Mouse (Mus musculus): ENCODE data around the gene Rhog. TPM values are rescaled to one million over a fixed set of nuclear protein-coding genes. Genes with fewer than 3 reads are reported as not detected.
"Not testable (repeated sequence)": the region's sequence is repeated elsewhere in the genome, so short reads cannot be mapped to it uniquely, and the experiment has no call there.

Rhog gene
- polyA plus RNA-seq, 1 experiment from 2014 or later, result 69.4 TPM

DNA sequence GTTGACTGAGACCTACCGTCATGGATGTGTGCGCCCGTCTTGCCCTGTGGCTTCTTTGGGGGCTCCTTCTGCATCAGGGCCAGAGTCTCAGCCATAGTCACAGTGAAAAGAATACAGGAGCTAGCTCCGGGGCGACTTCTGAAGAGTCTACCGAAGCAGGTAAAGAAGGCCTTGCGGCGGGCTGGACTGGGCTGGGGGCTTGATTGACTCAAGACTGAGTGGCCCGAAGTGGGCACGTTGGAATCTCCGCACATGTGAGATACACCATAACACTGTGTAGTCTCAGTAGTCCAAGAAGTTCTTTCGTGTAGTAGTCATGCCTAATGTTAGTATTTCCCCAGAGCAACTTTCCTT, 12.5 kb upstream of the Rhog start:
- H3K4me2 ChIP-seq (ENCODE audit: low read depth, low read length), result peak overlapping the region; percentile 73
- H3K27me3 ChIP-seq (replicated peaks; ENCODE audit: control insufficient read depth, insufficient read depth, low read length), result no peaks in the 10 kb centered on the region
- no peak overlapping the region for H3K27ac ChIP-seq (ENCODE audit: low read length)
- 6% methylated on average over 12 of the region's 12 CpGs for WGBS
- H3K36me3 ChIP-seq (ENCODE audit: control insufficient read depth, insufficient read depth, low read length), result no peaks in the 10 kb centered on the region
- no peaks in the 10 kb centered on the region for H3K9me3 ChIP-seq (ENCODE audit: control insufficient read depth, low read length)
- peaks cover 12% of the 10 kb centered on the region for H3K4me1 ChIP-seq (ENCODE audit: control insufficient read depth, insufficient read depth, low read length)
- peak overlapping the region; percentile 85 for H3K4me3 ChIP-seq (ENCODE audit: low read length)
- no peak; the same call in none of the 2 replicates for ATAC-seq
- peak overlapping the region; percentile 79 for H3K9ac ChIP-seq (ENCODE audit: low read depth, low read length)

DNA sequence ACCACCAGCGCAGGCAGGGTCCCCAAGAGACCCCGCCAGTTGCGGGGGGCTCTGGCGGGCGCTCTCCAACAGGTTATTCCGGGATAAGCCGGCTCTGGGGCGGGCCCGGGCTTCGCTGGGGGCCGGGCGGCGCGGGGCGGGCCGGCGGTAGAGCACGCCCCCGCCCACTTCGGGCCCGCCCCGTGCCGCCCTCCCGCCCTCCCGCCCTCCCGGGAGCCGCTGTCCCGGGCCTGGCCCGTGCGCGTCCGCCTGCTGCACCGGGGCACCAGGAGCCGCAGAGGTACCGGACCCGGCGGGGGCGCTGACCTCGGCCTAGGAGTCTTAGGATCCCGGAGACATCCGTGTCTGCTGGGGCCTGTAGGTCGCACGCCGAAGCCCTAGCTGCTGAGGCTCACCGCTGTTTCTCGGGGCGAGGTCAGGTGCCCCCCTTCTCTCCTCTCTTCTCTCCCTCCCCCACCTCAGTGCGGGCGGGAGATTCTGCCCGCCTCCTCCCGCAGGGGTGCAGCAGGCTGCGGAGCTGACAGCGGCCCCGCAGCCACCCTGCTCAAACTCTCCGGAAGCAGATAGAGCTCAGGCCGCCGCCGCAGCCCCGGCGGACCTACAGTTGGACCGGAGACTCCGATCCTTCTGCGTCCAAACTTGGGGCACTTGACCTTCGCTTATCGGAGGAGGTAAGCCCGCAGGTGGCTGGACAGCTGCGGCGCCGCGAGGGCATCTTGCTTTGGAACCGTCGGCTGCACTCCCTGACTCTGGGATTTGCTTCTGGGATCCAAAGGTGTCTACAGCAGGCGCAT, 11.9 kb upstream of the Rhog start, which contains the start of gene Stim1:
Stim1 (plus strand) TSS at position 206 of the 794 bp plus-strand sequence.
- Histone ChIP-seq H3K9me3 (ENCODE audit: control insufficient read depth, low read length) (no peaks in the 10 kb centered on the region), H3K36me3 (ENCODE audit: control insufficient read depth, insufficient read depth, low read length) (no peaks in the 10 kb centered on the region), H3K4me1 (ENCODE audit: control insufficient read depth, insufficient read depth, low read length) (peaks cover 12% of the 10 kb centered on the region), H3K9ac (ENCODE audit: low read depth, low read length) (peak within 1 kb of the TSS; percentile 79), H3K27me3 (replicated peaks; ENCODE audit: control insufficient read depth, insufficient read depth, low read length) (no peaks in the 10 kb centered on the region), H3K27ac (ENCODE audit: low read length) (peak within 1 kb of the TSS; percentile 76), H3K4me2 (ENCODE audit: low read depth, low read length) (peak within 1 kb of the TSS; percentile 73), H3K4me3 (ENCODE audit: low read length) (peak within 1 kb of the TSS; percentile 85)
- WGBS, result under 1% methylated on average over 53 of the region's 73 CpGs
- peak; percentile 97 for ATAC-seq

DNA sequence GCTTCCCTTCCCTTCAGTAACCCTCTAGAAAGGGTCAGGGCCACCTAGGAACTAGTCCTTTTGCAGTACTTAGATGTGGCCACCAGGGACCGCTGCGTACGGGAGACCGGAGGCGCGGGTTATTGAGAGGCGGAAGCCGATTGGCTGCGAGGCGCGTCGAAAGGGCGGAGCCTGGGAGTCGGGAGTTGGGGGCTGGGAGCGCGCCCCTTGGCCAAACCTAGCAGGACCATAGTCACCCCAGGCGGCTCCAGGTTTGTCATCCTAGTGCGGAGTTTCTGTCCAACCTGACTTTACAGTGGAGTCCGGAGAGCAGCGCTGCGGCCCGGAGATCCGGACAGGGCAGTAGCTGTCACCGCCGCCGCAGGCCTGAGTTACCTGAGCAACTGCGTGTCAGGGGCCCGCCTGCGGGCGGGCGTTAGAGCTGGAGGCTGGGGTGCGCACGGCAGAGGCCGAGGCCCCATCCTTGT, 11.3 kb upstream of the Rhog start:
- no peaks in the 10 kb centered on the region for H3K27me3 ChIP-seq (replicated peaks; ENCODE audit: control insufficient read depth, insufficient read depth, low read length)
- peak; percentile 95 for ATAC-seq
- H3K4me3 ChIP-seq (ENCODE audit: low read length), result peak overlapping the region; percentile 85
- peak overlapping the region; percentile 73 for H3K4me2 ChIP-seq (ENCODE audit: low read depth, low read length)
- H3K4me1 ChIP-seq (ENCODE audit: control insufficient read depth, insufficient read depth, low read length), result peaks cover 12% of the 10 kb centered on the region
- H3K36me3 ChIP-seq (ENCODE audit: control insufficient read depth, insufficient read depth, low read length), result no peaks in the 10 kb centered on the region
- H3K27ac ChIP-seq (ENCODE audit: low read length), result peak overlapping the region; percentile 76; the same call in 1 of the 2 replicates
- peak overlapping the region; percentile 79 for H3K9ac ChIP-seq (ENCODE audit: low read depth, low read length)
- under 1% methylated on average over 34 of the region's 34 CpGs for WGBS
- H3K9me3 ChIP-seq (ENCODE audit: control insufficient read depth, low read length), result no peaks in the 10 kb centered on the region

DNA sequence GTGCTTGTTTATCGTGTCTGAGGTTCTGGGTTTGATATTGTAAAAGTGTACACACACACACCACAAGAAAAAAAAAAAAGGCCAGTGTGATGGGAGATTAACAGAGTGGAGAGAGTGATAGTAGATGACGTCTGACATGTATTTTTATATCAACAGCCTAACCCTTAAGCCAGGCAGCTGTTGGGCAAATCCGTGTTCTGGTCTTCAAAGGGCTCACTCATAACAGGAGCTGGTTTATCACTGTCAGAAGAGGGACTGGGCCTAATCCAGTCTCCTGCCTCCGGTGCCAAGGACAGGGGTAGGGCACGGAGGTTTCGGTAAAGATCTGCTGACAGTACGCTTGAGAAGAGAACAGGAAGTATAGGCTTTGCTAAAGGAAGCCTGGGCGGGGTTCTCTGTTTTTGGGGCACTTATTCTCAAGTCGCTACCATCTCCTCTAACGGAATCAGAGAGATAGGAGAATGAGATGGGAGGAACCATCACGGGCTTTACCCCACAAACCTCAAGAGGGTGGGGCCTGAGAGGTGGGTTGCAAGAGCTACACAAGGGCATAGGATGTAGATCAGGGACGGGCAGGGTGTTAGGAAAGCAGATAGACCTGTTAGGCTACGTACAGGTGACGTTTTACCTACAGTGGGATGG, 10.7 kb upstream of the Rhog start:
- H3K27me3 ChIP-seq (replicated peaks; ENCODE audit: control insufficient read depth, insufficient read depth, low read length), result no peaks in the 10 kb centered on the region
- H3K9ac ChIP-seq (ENCODE audit: low read depth, low read length), result no peak overlapping the region
- no peak overlapping the region for H3K4me3 ChIP-seq (ENCODE audit: low read length)
- no peaks in the 10 kb centered on the region for H3K36me3 ChIP-seq (ENCODE audit: control insufficient read depth, insufficient read depth, low read length)
- H3K27ac ChIP-seq (ENCODE audit: low read length), result no peak overlapping the region
- no peaks in the 10 kb centered on the region for H3K9me3 ChIP-seq (ENCODE audit: control insufficient read depth, low read length)
- peak; percentile 22 for ATAC-seq
- 47% methylated on average over 14 of the region's 14 CpGs for WGBS
- peak overlapping the region; percentile 1; the same call in 1 of the 2 replicates for H3K4me2 ChIP-seq (ENCODE audit: low read depth, low read length)
- H3K4me1 ChIP-seq (ENCODE audit: control insufficient read depth, insufficient read depth, low read length), result peaks cover 12% of the 10 kb centered on the region

DNA sequence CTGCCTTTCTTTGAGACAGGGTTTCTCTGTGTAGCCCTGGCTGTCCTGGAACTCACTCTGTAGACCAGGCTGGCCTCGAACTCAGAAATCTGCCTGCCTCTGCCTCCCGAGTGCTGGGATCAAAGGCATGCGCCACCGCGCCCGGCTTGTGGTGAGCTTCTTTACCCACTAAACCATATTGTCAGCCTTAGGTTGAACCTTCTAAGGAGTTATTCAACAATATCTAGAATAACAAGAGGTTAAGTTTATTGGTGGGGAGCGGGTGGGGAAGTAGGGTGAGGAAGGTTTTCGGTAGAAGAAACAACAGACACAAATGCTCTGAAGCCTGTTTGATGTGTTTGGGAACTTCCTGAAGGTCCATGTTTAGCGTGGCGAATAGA, 10.2 kb upstream of the Rhog start:
- H3K9ac ChIP-seq (ENCODE audit: low read depth, low read length); H3K27me3 ChIP-seq (replicated peaks; ENCODE audit: control insufficient read depth, insufficient read depth, low read length); H3K27ac ChIP-seq (ENCODE audit: low read length); H3K4me2 ChIP-seq (ENCODE audit: low read depth, low read length); H3K9me3 ChIP-seq (ENCODE audit: control insufficient read depth, low read length); H3K4me3 ChIP-seq (ENCODE audit: low read length); ATAC-seq; H3K36me3 ChIP-seq (ENCODE audit: control insufficient read depth, insufficient read depth, low read length): not testable (repeated sequence)
- 90% methylated on average over 10 of the region's 10 CpGs for WGBS
- H3K4me1 ChIP-seq (ENCODE audit: control insufficient read depth, insufficient read depth, low read length), result peaks cover 12% of the 10 kb centered on the region

DNA sequence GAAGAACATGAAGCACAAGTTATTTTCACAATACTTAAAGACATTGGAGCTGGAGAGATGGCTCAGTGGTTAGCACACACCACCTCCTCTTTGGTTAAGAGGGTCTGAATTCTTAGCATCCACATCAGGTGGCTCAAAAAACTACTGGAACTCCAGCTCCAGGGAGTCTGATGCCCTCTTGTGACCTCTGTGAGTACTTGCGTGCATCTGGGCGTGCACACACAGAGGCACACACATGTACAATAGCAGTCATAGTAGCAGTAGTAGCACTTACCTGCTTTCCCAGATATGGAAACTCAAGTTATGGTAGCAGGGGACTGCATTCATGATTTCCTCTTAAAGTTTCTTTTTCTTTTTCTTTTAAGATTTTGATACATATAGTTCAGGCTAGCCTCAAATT, 7.2 kb upstream of the Rhog start:
- H3K9ac ChIP-seq (ENCODE audit: low read depth, low read length), result no peak overlapping the region
- no peaks in the 10 kb centered on the region for H3K27me3 ChIP-seq (replicated peaks; ENCODE audit: control insufficient read depth, insufficient read depth, low read length)
- no peaks in the 10 kb centered on the region for H3K36me3 ChIP-seq (ENCODE audit: control insufficient read depth, insufficient read depth, low read length)
- H3K27ac ChIP-seq (ENCODE audit: low read length), result no peak overlapping the region
- no peak overlapping the region for H3K4me2 ChIP-seq (ENCODE audit: low read depth, low read length)
- no peak for ATAC-seq
- H3K9me3 ChIP-seq (ENCODE audit: control insufficient read depth, low read length), result no peaks in the 10 kb centered on the region
- H3K4me3 ChIP-seq (ENCODE audit: low read length), result no peak overlapping the region
- no peaks in the 10 kb centered on the region for H3K4me1 ChIP-seq (ENCODE audit: control insufficient read depth, insufficient read depth, low read length)
- WGBS, result 88% methylated on average over 2 of the region's 2 CpGs

DNA sequence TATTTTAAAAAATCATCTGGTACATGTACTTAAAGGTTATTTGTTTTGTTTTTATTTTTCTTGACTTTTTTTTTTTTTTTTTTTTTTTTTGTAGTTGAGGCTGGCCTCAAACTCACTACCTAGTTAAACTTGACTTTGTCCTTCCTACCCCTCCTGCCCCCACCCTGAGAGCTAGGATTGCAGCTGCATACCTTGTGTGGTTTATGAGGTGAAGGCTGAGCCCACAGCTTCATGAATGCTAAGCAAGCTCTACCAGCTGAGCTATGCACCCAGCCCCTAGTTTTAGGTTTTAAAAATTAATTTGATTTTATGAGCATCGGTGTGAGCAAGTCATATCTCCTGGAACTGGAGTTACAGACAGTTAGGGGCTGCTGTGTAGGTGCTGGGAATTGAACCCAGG, 4.7 kb upstream of the Rhog start:
- H3K9ac ChIP-seq (ENCODE audit: low read depth, low read length), result no peak overlapping the region
- H3K36me3 ChIP-seq (ENCODE audit: control insufficient read depth, insufficient read depth, low read length), result no peaks in the 10 kb centered on the region
- no peak for ATAC-seq
- H3K9me3 ChIP-seq (ENCODE audit: control insufficient read depth, low read length), result no peaks in the 10 kb centered on the region
- no peak overlapping the region for H3K27ac ChIP-seq (ENCODE audit: low read length)
- no peak overlapping the region for H3K4me3 ChIP-seq (ENCODE audit: low read length)
- no peak overlapping the region for H3K4me2 ChIP-seq (ENCODE audit: low read depth, low read length)
- WGBS, result 90% methylated on average over 1 of the region's 1 CpGs
- H3K27me3 ChIP-seq (replicated peaks; ENCODE audit: control insufficient read depth, insufficient read depth, low read length), result no peaks in the 10 kb centered on the region
- no peaks in the 10 kb centered on the region for H3K4me1 ChIP-seq (ENCODE audit: control insufficient read depth, insufficient read depth, low read length)

DNA sequence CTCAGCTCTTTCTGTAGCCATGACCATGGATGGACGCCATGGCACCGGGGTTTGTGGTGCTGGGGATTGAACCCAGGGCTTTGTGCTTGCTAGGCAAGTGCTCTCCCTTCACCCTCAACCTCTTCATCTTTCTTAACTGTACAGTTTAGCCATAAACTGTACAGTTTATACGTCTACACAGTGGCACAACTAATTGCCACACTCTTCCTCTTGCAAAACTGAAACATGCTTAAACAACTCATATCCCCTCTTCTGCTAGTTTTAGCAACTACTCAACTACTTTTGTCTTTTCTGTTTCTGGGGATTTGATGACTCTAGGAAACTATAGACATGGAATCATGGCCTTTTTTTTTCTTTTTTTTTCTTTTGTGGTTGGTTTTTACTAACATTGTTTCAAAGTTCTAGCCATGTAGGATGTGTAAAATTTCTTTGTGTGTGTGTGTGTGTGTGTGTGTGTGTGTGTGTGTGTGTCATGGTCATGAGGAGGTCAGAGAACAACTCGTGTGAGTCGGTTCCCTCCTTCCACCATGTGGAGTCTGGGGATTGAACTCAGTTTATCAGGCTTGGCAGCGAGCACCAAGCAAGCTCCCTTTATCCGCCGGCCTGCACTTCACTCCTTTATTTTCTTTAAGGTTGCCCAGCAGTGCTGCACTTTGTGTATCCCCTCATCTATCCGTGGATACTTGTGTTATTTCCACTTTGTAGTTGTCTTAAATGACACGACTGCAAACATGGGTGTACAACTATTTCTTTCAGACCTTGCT, 4.0 kb upstream of the Rhog start:
- no peaks in the 10 kb centered on the region for H3K36me3 ChIP-seq (ENCODE audit: control insufficient read depth, insufficient read depth, low read length)
- no peak overlapping the region for H3K4me3 ChIP-seq (ENCODE audit: low read length)
- H3K4me1 ChIP-seq (ENCODE audit: control insufficient read depth, insufficient read depth, low read length), result no peaks in the 10 kb centered on the region
- H3K27ac ChIP-seq (ENCODE audit: low read length), result no peak overlapping the region
- no peak overlapping the region for H3K4me2 ChIP-seq (ENCODE audit: low read depth, low read length)
- no peaks in the 10 kb centered on the region for H3K9me3 ChIP-seq (ENCODE audit: control insufficient read depth, low read length)
- ATAC-seq, result no peak
- H3K9ac ChIP-seq (ENCODE audit: low read depth, low read length), result no peak overlapping the region
- H3K27me3 ChIP-seq (replicated peaks; ENCODE audit: control insufficient read depth, insufficient read depth, low read length), result no peaks in the 10 kb centered on the region
- 86% methylated on average over 10 of the region's 10 CpGs for WGBS

DNA sequence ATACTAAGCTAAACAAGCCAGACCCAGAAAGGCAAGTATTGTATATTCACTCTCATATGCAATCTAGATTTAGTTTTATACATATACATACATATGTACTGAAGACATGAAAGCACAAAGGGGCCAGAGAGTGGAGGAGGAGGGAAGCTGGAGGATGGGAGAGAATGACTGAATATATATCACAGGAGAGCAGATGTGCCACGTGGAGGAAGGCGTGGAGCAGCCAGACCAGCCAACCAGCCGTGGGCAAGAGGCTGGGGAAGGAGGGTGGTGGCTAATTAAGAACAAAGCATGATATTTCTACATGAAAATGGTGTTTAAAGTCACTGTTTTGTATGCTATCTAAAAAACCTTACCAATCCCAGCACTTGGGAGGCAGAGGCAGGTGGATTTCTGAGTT, 2.9 kb upstream of the Rhog start:
- Histone ChIP-seq H3K9me3 (ENCODE audit: control insufficient read depth, low read length) (no peaks in the 10 kb centered on the region), H3K4me2 (ENCODE audit: low read depth, low read length) (no peak overlapping the region), H3K4me3 (ENCODE audit: low read length) (no peak overlapping the region), H3K9ac (ENCODE audit: low read depth, low read length) (no peak overlapping the region), H3K36me3 (ENCODE audit: control insufficient read depth, insufficient read depth, low read length) (no peaks in the 10 kb centered on the region), H3K4me1 (ENCODE audit: control insufficient read depth, insufficient read depth, low read length) (no peaks in the 10 kb centered on the region), H3K27me3 (replicated peaks; ENCODE audit: control insufficient read depth, insufficient read depth, low read length) (no peaks in the 10 kb centered on the region), H3K27ac (ENCODE audit: low read length) (no peak overlapping the region)
- no peak for ATAC-seq
- WGBS, result 64% methylated on average over 3 of the region's 3 CpGs

All from intestine, embryonic 16.5 days (tissue).